Mouse (Mus musculus) brain, embryonic 14.5 days (tissue): ENCODE data around the gene March7. TPM values are rescaled to one million over a fixed set of nuclear protein-coding genes. Genes with fewer than 3 reads are reported as not detected.

Experiments
- DNase-seq: peaks from one replicate; pipeline ENCODE4 v3.0.0-alpha.2; 2011; ENCODE audit warnings: low read depth
- CTCF ChIP-seq: fragments of 200-500 bp; IDR thresholded peaks from 2 replicates; pipeline ENCODE4 v1.5.1; 2012; ENCODE audit warnings: inconsistent platforms, mild to moderate bottlenecking, moderate library complexity, borderline replicate concordance; ENCODE audit not compliant: insufficient read depth, insufficient read length; ENCODE audit errors: extremely low read depth
- POLR2A ChIP-seq: fragments of 200-500 bp; IDR thresholded peaks from 2 replicates; pipeline ENCODE4 v1.6.1; 2012; ENCODE audit warnings: mild to moderate bottlenecking, inconsistent platforms, borderline replicate concordance; ENCODE audit not compliant: poor library complexity, insufficient read depth, insufficient read length, severe bottlenecking; ENCODE audit errors: extremely low read depth
- polyA plus RNA-seq: library from polyadenylated mRNA; depleted of rRNA; stranded (reverse); fragments of >200 nt; gene quantifications from 2 replicates; pipeline ENCODE4 v1.2.3, GENCODE M21; 2012

Gene March7
- polyA plus RNA-seq, 1 experiment, result 69.1 TPM

DNA sequence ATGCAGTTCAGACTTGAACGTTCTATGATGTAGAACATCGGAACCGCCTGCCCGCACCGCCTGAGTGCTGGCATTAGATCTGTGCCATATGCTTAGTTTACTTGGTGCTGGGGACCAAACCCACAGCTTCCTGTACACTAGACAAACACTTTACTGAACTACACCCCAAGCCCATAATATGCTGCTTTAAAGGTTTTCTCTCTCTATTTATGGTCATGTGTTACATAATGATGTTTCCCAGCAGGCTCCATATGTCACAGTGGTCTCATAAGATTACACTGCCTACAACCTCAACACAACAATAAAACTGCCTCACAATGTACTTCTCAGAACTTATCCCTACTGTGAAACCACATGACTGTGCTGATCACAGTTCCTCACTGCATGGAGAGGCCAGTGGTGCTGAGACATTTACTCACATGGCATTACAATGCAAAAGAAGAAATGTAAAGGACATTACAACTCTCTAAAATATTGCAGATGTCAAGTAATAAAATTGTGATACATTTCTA lies 9.6 kb upstream of the March7 start:
- DNase-seq, result no peak
- TF ChIP-seq POLR2A (no peak), CTCF (no peak)

DNA sequence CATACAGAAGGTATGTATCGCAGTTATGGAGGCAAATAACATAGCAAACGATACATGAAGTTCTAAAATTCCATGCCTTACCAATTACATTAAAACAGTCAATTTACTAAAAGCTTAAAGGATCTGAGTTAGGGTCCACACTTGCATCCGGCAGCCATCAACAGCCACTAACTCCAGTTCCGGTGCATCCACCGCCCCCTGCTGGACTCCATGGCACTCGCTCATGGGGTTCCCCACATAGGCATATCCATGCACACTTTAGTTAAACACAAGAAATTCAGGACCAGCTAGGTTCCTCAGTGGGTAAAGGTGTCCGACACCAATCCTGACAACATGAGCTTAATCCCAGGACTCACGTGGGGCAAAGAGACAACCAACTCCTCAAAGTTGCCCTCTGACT lies 9.0 kb upstream of the March7 start:
- TF ChIP-seq POLR2A (no peak), CTCF (peak; percentile 76)
- peak; percentile 67 for DNase-seq

DNA sequence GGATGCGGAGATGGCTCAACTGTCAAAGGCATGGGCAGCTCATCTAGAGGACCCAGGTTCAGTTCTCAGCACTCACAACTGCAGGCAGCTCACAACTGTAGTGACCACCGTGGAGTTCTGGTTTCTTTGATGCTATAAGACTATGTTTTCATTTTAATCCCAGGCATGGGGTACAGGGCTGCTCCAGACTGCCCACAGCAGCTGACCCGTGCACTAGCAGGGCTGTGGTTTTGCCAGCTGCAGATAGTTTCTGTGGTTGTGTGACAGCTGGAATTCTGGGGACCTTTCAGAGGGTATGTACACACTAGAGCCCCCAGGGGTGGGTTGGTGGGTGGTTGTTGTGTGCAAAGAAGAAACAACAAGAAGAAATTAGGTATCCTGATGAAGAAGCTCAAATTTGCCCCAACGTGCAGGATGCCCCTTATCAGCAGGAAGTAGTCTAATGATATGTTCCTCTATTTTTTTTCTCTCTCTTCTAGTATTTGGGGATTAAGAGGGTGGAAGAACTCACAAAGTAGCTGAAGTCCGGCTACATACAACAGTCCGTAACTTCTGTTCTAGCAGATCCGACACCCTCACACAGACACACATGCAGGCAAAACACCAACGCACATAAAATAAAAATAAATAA lies 6.7 kb upstream of the March7 start:
- DNase-seq, result no peak
- TF ChIP-seq CTCF, result no peak
- no peak for TF ChIP-seq POLR2A

DNA sequence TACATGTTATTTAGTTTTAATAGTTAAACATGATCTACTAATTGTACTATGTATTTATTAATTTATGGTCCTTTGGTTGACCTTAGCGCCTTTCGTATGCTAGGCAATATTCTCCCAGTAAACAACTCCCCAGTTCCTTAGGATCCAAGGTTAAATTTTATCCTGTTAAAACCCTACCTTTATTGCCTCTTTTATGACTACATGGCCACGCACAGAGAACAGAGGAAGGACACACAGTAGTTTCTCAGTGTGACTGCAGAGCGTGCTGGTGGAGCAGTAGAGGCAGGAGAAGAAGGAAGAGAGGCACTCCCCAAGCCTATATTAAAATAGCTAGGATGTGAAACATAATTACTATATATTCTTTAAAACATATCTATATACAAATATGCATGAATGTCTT lies 6.0 kb upstream of the March7 start:
- TF ChIP-seq POLR2A (no peak), CTCF (no peak)
- no peak for DNase-seq

DNA sequence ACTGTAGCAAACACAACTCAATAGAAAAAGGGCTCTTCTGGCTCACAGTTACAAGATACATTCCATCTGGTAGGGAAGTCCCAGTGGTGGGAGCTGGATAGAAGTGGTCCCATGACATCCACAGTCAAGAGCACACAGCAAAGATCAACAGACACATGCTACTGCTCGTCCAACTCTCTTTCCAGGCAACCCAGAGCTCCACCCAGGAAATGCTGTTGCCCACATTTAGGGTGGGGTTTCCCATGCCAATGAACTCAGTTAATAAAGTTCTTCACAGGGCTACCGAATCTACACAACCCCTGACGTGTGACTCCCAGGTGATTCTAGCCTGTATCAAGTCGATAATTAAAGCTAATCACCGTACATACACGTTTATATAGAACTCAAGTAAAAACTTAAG lies 5.5 kb upstream of the March7 start:
- DNase-seq, result no peak
- TF ChIP-seq CTCF (no peak), POLR2A (no peak)

DNA sequence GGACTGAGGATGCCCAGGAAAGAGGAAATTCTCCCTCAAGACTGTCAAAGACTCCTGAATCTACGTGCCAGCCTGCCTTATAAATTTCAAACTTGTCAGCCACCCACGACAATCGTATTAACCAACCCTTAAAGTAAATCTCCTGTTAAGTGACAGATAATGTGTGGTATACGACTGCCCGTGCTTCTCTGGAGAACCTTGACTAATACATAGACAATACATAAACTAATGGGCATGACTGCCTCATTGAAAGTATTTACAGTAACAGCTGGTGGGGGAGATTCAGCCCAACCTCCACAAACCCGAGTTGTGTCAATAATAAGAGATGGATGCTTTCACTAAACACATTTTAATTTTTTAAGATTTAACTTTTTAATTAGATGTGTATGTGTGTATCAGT lies 3.9 kb upstream of the March7 start:
- TF ChIP-seq CTCF (no peak), POLR2A (no peak)
- peak; percentile 38 for DNase-seq

DNA sequence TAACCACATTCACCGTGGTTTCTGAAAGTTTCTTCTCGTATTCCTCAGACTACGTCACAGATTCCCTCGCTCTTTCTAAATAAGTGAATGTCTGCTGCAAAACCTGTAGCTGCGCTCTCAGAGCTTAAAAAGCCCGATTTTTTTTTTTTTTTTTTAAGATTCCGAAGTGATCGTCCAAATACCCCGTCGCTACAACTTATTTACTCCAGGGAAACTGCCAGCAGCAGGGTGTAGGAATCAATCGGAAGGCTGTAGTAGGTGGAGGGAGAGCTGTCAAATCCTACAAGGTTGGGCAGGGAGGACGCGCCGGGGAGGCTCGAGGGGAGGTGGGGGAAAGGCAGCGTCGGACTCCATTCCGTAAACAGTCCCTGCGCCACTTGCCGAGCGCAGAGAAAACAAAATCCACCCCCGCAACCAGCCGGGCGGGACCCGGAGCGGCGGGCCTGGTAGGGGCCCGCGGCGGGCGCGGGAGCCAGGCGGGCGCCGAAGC lies 520 bp upstream of the March7 start:
- peak; percentile 68 for DNase-seq
- no peak for TF ChIP-seq POLR2A
- TF ChIP-seq CTCF, result no peak

DNA sequence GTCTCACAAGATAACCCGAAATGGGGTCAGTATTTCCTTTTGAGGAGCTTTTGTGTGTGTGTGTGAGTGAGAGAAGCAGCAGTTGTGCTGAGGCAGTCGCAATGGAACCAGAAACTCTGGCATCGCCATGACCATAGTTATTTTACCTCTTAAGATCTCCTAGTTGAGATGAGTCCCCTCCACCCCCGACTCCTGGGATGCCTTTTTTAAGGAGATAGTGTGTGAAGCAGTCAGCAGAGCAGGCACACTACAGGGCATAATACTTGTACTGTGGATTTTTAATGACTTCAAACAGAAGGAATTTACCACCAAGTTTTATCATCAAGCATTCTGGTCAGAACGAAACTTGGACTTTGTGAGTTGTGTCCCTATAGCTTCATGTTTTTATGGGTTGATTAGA lies 1.1 kb downstream of the March7 start:
- no peak for DNase-seq
- TF ChIP-seq CTCF, result no peak

DNA sequence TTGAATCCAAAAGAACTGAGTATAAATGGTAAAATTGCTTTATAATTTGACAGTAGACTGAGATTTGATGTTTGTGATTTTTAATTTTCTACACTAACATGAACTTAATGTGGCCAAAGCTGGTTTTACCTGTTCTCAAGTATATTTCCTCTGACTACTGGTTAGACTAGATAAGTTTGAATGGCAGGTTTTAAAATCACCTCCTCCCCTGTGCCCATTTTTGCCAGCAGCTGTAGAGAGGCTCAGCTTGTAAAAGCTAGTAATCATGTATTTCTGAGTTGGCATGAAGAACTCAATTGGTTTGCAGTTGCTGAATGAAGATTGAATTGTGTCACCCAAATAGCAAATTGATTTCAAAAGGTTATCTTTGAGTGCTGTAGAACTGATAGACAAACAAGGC lies 2.8 kb downstream of the March7 start:
- TF ChIP-seq CTCF (no peak), POLR2A (no peak)
- DNase-seq, result no peak

DNA sequence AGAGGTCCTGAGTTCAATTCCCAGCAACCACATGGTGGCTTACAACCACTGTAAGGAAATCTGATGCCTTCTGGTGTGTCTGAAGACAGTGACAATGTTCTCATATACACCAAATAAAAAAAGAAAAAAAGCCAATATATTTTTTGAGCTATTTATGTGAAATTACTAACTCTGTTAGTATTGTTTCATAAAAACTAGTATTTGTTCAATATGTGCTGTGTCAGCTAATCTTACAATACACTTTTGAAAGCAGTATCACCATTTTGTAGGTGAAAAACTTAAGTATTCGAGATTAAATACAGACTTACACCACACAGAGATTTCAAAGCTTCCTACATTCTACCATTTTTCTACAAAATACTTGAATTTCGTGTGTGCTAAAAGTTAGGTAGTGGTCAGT lies 5.0 kb downstream of the March7 start:
- TF ChIP-seq CTCF, result no peak
- TF ChIP-seq POLR2A, result no peak
- DNase-seq, result no peak

DNA sequence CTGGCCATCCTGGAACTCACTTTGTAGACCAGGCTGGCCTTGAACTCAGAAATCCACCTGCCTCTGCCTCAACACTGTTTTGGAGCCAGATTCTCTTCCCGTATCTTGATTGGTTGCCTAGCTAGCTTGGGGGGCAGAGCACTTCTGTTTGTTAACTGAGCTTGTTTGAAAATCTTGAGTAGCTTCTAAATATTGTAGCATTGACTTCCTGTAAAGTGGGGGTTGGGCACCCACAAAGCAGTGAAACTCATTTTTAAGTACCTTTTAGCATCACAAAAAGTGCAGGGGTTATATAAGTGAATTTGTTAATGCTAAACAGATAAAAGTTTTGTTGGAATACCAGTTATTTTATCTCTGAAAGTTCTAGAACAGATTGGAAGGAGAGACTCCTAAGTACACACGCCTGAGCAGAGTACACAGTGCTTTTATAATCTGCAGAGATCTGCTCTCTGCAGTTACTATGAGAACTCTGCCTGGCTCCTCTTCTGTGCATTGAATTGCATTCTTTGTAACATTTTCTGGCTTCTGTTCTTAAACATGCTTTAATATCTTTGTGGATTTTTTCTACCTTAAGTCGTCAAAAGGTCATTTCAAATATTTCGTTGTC lies 7.0 kb downstream of the March7 start:
- DNase-seq, result no peak
- TF ChIP-seq CTCF (no peak), POLR2A (no peak)

DNA sequence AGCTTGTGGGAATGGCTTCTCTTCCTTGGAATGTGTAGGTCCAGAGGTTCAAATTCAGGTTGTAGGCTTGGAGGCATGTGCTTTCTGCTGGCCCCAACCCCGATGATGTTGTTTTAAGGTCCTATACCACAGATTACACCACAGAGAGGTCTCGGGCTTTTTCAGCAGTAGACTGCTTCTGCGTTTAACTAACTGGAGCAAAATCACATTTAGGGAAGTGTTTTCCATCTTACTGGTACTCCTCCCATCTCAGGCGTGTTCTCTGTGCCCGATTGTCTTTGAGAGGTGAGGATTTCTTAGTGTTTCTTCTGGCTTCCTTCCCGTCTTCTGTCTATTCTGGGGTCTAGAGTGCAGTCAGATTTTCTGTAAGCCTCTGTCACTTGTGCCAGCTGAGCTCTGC lies 7.9 kb downstream of the March7 start:
- DNase-seq, result no peak
- no peak for TF ChIP-seq POLR2A
- TF ChIP-seq CTCF, result no peak

DNA sequence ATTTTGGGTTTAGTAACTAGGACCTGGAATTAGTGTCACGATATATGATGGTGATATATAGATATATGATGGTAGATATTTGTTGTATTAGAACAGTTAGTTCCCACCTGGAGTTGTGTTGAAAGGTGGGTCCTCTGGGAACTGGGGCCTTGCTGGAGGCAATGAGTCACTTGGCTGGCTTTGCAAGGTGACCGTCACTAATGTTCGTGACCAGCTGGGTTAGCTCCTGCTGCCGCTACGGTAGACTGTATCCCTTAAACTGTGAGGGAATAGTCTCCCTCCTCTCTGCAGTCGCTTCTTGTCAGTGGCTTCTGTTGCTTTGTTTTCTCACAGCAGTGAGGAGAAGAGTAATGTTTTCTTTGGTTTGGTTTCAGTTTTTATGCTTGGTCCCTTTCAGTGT lies 11.5 kb downstream of the March7 start:
- peak; percentile 9 for DNase-seq
- TF ChIP-seq POLR2A, result no peak
- no peak for TF ChIP-seq CTCF

DNA sequence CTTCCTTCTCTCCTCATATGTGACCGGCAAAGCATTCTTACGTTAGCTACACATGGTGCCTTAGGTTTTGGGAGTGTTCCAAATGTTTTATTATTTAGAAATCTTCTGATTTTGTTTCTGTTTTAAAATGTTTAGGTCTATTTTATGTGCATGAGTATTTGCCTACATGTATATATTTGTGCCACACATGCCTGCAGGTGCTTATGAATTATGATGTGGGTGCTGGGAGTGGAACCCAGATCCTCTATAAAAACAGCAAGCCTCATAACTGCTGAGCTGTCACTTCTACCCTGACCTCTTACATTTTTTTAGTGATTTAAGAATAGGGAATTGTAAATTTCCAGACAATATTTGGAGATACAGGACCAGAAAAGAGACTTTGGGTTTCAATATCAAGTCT lies 12.3 kb downstream of the March7 start:
- no peak for TF ChIP-seq POLR2A
- no peak for TF ChIP-seq CTCF
- DNase-seq, result no peak
